Mouse (Mus musculus) kidney, postnatal 36 days (tissue): ENCODE measurements around the gene Zdhhc6.
A peak's percentile ranks its signal among the peaks of the same experiment; 100 is the strongest.

Experiments
- DNase-seq, 2 experiments: peaks; one replicate each; pipeline ENCODE4 v3.0.0; 2021 to 2022; ENCODE audit warnings: mixed read lengths in 2 of 2

Gene Zdhhc6

DNA sequence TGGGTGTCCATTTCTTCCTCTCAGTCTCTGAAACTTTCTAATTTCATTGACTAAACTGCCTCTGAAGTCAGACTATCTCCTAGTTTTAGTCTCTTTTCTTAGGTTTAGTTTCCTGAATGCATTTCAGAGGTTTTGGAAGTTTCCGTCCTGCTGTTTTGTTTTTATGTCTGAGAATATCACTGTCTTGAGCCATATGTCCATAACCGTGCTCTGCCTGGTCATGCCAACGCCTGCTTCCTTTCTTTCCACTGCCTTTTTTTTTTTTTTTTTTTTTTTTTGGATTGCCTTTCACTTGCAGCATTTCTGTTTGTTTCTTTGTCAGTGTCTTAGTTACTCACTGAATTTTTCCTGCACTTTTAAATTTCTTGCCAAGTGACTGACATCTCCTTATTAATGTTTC is 15.3 kb downstream of the Zdhhc6 start:
- no peak for DNase-seq

- DNase-seq, result no peak
Observed at GRCm38 (mm10) chr19:55299378-55299777, 16.5 kb downstream of the Zdhhc6 start.

- DNase-seq, result no peak
Observed at GRCm38 (mm10) chr19:55297961-55298360, 17.9 kb downstream of the Zdhhc6 start.

DNA sequence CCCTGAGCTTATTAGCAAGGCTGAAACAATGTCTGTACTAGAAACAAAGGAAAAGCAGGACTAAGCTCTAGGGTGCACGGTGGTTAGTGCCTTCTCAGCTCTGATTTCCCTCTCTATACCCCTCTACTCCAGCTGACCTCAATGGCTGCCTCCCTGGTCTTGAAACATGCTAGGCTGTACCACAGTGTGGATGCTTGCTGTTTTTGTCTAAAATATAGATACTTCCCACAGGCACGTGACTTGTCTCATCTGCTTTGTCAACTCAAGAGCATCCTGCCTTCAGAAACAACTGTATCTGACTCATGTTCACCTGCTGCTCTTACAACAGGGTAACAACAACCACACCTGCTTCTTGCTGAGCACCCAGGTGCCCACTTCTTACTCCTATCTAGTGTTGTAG is 18.3 kb downstream of the Zdhhc6 start:
- no peak for DNase-seq

- DNase-seq, result no peak
Observed at GRCm38 (mm10) chr19:55296301-55296700, 19.5 kb downstream of the Zdhhc6 start.

- DNase-seq, result no peak
Observed at GRCm38 (mm10) chr19:55295556-55295955, 20.3 kb downstream of the Zdhhc6 start.

DNA sequence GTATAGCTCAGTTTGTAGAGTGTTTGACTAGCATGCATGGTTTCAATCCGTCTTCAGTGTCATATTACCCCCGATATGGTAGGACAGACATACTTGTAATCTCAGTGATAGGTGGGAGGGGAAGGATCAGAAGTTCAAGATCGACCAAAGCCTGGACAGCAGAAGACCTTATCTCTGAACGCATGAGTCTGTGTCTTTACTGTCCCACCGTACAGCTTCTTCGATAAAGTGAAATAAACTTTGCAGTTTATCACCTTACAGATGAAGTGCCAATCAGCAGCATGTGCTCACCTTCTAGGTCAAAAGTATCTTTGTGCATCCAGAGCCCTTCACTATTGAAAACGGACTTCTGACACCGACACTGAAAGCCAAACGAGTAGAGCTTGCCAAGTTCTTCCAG is 20.8 kb downstream of the Zdhhc6 start:
- DNase-seq, result no peak

- no peak for DNase-seq
Observed at GRCm38 (mm10) chr19:55293175-55293574, 22.7 kb downstream of the Zdhhc6 start.

DNA sequence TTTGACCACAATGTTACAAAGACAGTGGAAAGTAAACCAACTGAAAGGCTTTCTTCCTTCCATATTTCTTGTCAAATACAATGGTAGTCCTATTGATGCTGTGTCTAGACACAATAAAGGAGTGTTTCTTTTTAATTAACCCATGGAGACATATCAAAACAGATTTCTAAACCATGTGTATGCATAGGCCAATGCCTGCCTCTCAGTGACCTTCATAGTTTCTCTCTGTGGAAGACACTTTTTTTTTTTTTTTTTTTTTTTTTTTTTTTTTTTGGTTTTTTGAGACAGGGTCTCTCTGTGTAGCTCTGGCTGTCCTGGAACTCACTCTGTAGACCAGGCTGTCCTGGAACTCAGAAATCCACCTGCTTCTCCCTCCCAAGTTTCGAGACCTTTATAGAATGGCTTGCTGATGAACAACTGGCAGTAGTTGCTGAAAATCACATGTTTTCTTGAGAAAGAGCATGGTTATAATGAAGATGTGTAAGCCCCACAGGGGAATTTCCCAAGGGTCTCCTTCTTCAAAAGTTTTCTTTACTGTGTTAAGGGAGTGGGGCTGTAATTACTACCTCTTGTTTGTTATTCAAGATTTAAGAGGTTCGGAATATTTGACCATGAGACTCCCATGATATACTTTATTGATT is 23.5 kb downstream of the Zdhhc6 start:
- DNase-seq, result no peak

DNA sequence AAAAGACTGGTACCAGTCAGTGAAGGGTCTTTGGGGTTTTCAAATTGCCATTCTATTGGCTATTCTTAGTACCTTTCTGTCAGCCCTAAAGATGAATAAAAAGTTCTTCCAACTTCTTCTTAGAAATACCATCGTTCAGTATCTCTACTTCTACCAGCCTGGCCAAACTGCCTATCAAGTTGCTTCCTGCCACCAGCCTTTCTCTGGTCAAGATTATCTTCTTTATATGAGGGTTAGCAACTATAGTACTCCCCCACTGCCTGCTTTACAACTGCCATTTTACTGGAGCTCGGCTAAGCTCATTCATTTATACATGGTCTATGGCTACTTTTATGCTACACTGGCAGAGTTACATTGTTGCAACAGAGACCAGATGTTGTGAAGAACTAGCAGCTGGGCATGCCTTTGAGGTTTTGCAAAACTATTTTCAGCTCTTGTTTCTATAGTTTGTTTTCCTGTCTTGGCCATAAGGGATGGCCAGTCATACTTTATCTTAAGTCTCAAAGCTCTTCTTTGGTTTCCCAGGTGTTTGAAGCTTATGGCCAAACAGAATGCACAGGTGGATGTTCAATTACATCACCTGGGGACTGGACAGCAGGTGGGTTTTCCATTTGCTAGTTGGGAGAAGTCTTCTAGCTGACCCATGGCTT is 25.1 kb downstream of the Zdhhc6 start:
- no peak for DNase-seq

- no peak for DNase-seq
Observed at GRCm38 (mm10) chr19:55288974-55289373, 26.9 kb downstream of the Zdhhc6 start.

DNA sequence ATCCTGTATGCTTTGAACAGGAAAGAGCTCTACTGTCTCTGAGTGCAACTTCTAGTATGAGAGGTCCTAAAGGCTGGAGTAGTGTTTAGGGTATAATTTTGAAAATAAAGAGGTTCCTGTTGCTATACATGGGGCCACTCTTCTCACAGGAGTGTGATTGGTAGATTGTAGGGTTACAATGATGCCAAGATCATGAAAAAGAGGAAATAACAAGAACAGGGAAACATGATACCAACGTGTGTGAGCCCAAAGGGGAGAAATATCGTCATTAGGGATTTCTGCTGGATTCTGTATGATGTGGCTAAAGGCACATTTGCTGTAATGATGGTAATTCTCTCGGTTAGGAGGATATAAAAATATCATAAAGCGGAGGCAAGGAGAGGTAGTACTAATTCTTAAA is 29.8 kb downstream of the Zdhhc6 start:
- no peak for DNase-seq

DNA sequence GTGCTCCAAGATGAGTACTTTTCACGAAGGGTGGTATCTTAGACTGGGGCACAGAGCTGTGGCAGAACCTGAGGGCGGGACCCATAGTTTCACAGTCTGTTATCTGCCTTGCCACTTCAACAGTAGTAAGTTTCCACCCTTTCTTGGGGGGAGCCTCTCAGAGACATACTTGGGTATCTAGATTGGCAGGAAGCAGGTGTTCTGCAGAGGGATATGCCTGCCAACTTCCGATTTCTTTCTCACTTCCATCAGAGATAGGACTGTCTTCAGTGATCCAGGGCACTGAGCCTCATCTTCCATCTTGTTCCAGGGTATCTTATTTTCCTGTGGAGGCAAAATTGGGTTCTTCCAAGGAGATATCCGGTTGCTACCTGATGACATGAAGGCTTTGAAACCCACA is 31.7 kb downstream of the Zdhhc6 start:
- no peak for DNase-seq

- no peak for DNase-seq
Observed at GRCm38 (mm10) chr19:55276770-55277169, 39.1 kb downstream of the Zdhhc6 start.

- DNase-seq, result no peak
Observed at GRCm38 (mm10) chr19:55276100-55276499, 39.7 kb downstream of the Zdhhc6 start.

- no peak for DNase-seq
Observed at GRCm38 (mm10) chr19:55273340-55273739, 42.5 kb downstream of the Zdhhc6 start.

DNA sequence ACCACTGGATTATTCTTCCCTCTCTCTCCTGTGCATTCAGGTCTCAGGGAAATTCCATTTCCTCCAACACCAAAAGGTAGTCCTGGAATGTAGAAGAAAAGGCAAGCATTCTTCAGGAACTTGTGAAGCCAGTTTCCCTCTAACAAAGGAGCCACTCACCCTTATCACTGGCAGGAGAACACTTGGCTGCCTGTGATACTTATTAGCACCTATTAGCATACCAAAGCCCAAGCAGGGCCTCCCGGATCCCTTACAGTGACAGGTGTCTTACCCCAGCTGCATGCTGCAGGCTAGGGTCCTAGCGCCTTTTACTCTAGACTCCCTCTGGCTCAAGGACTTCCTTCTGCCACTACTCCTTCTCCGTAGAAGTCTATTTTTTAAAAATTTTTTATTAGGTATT is 44.4 kb downstream of the Zdhhc6 start:
- no peak for DNase-seq

DNA sequence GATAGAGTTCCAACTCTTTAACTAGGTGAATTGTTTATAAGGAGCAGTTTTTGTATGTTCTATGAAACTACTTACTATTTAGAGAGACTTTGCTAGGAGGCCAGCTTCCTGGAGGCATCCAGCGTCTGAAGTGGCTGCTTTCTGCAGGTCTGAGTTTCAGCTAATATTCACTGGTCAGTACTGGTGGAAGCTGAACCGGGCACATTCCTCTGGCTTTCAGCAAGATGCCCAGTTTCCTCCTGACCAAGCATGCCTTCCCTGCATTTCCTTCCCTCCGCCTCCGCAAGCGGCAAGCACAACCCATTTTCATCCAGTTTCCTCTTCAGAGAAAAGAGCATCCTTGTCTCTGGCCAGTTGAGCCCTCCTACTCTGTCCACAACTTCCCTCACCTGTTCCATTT is 46.8 kb downstream of the Zdhhc6 start:
- peak; percentile 28 to 37 for DNase-seq

GRCm38 (mm10) chr19:55268150-55268549 is 47.7 kb downstream of the Zdhhc6 start:
- peak; percentile 17 to 57 for DNase-seq

GRCm38 (mm10) chr19:55266786-55267185 is 49.0 kb downstream of the Zdhhc6 start:
- peak; percentile 67 to 75 for DNase-seq

DNA sequence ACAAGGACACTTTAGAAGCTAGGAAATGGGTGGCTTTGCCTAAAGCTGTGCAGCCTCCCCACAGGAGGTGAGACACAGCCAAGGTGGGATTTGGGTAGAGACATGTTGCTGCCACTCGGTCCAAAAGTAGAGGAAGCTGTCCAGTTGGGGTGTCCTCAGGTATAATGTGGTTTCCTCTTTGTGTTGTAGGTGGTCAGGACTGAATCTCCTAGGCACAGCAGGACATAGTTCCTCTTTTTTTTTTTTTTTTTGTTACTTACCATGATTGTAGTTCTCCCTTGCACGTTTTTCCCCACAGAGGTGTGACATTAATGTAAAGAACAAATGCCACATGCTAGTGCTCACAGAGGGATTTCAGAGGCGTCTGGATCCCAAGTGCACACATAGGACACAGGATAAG is 50.6 kb downstream of the Zdhhc6 start:
- no peak for DNase-seq

GRCm38 (mm10) chr19:55260389-55261184 is 55.2 kb downstream of the Zdhhc6 start:
- DNase-seq, result no peak

DNA sequence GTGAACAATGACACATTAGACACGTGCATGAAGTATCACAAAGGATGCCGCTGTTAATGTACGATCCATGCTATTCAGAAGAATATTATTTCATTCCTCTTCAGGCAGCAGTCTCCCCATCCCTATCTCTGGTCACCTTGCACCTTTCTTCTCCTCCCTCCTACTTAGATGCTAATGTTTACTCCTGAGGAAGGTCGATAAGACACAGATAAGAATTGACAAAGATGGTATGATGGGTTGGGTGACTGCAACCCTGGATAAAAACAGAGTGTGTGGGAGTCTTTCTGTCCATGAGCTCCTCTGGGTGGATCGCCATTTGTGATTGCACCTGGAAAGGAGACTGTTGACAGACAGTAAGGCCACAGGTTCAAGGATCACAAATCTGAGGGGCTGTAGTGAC is 57.3 kb downstream of the Zdhhc6 start:
- no peak for DNase-seq
